Mouse (Mus musculus): ENCODE measurements around the gene Fstl3.

GRCm38 (mm10) chr10:79807826-79808225 lies 30.8 kb downstream of the Fstl3 start:
- TF ChIP-seq POLR2A (IDR thresholded peaks at IDR 0.05; ENCODE audit: low read depth, low read length) (no peak), CTCF (conservative IDR thresholded peaks at IDR 0.05; ENCODE audit: insufficient read depth, insufficient read length, low read depth, low read length) (no peak)

Measured in kidney, adult 2 months (tissue).